Mouse (Mus musculus) liver, embryonic 14.5 days (tissue): Measurements from ENCODE around the gene Tmem164. TPM values are rescaled to one million over a fixed set of nuclear protein-coding genes. Genes with fewer than 3 reads are reported as not detected.

Experiments used
- ATAC-seq: fragments of 200-750 bp; cut with Nextera tagmentation; 2 replicates; pipeline ENCODE4 v1.8.0; 2017; ENCODE audit warnings: moderate number of reproducible peaks, mild to moderate bottlenecking, moderate library complexity; ENCODE audit not compliant: insufficient read depth
- DNase-seq, 3 experiments: peaks; one replicate each; pipeline ENCODE4 v3.0.0-alpha.2; 2012 to 2013; ENCODE audit warnings: low read depth in 3 of 3, low spot score in 3 of 3
- H3K27ac ChIP-seq: fragments of 300-500 bp; sonication (generic); 2 replicates; pipeline ENCODE4 v1.5.1; 2014; ENCODE audit warnings: moderate library complexity, mild to moderate bottlenecking, control low read depth, inconsistent platforms
- H3K27me3 ChIP-seq: fragments of 300-500 bp; sonication (generic); 2 replicates; pipeline ENCODE4 v1.6.1; 2014; ENCODE audit warnings: mild to moderate bottlenecking, low read length, moderate library complexity; ENCODE audit not compliant: control insufficient read depth, insufficient read depth
- H3K36me3 ChIP-seq: fragments of 300-500 bp; sonication (generic); replicated peaks from 2 replicates; pipeline ENCODE4 v1.6.1; 2014; ENCODE audit warnings: low read depth; ENCODE audit not compliant: control insufficient read depth, insufficient read depth
- H3K4me1 ChIP-seq, 2 experiments: fragments of 200-500 bp in 1 of 2; fragments of 300-500 bp in 1 of 2; sonication (generic) in 1 of 2; replicated peaks; 2 replicates each; pipeline ENCODE4 v1.6.1; 2012 to 2014; ENCODE audit warnings: antibody characterized with exemption in 1 of 2, inconsistent platforms in 1 of 2, low read length in 1 of 2; ENCODE audit not compliant: control insufficient read depth in 2 of 2, insufficient read depth in 2 of 2
- H3K4me2 ChIP-seq: fragments of 300-500 bp; sonication (generic); 2 replicates; pipeline ENCODE4 v1.6.1; 2014; ENCODE audit warnings: low read depth, mild to moderate bottlenecking, control low read depth, moderate library complexity
- H3K4me3 ChIP-seq, 2 experiments: fragments of 200-500 bp in 1 of 2; fragments of 300-500 bp in 1 of 2; sonication (generic) in 1 of 2; 2 replicates each; pipeline ENCODE4 v1.5.1; 2012 to 2014; ENCODE audit warnings: low read depth in 2 of 2, low read length in 2 of 2, mild to moderate bottlenecking in 2 of 2, control low read depth in 1 of 2, inconsistent platforms in 1 of 2, moderate library complexity in 1 of 2; ENCODE audit not compliant: insufficient read depth in 1 of 2
- H3K9ac ChIP-seq: fragments of 300-500 bp; sonication (generic); replicated peaks from 2 replicates; pipeline ENCODE4 v1.6.1; 2014; ENCODE audit warnings: mild to moderate bottlenecking, control low read depth, moderate library complexity
- H3K9me3 ChIP-seq: fragments of 300-500 bp; sonication (generic); 2 replicates; pipeline ENCODE4 v1.6.1; 2016; ENCODE audit warnings: low read length, mixed read lengths; ENCODE audit not compliant: control insufficient read depth
- CTCF ChIP-seq: IDR thresholded peaks from 2 replicates; pipeline ENCODE4 v1.5.1; 2016; ENCODE audit warnings: antibody characterized with exemption, low read depth, control low read depth
- EP300 ChIP-seq: IDR thresholded peaks from 2 replicates; pipeline ENCODE4 v1.6.1; 2016; ENCODE audit warnings: antibody characterized with exemption, low read depth
- WGBS: fragments of 180-500 bp; shearing (Covaris S2); extraction: QIAGEN DNeasy Blood & Tissue Kit; methylation state at CpG from one replicate; pipeline ENCODE4 v1.1.7; 2014; ENCODE audit not compliant: insufficient replicate concordance; 5-methylcytosine and 5-hydroxymethylcytosine counted together
- polyA plus RNA-seq, 2 experiments: library from polyadenylated mRNA; depleted of rRNA in 1 of 2; stranded (reverse) in 1 of 2; unstranded in 1 of 2; fragments of >200 nt; fragmentation: Nextera tagmentation in 1 of 2; extraction: Ambion mirVana in 1 of 2; gene quantifications; 2 replicates each; pipeline versions ENCODE4 v1.2.1 to v1.2.3; 2012 to 2014

Gene Tmem164
- polyA plus RNA-seq, 2 experiments = 12.6 to 14.3 TPM

- H3K9me3 ChIP-seq = no peaks in the 10 kb centered on the region
- peak overlapping the region; percentile 76 to 79 for H3K4me3 ChIP-seq
- peak overlapping the region; percentile 78 for H3K9ac ChIP-seq
- peak; percentile 80 for ATAC-seq
- TF ChIP-seq CTCF (no peak), EP300 (no peak)
- H3K4me1 ChIP-seq = peaks cover 10 to 47% of the 10 kb centered on the region in 2 experiments; a peak in 3 of 4 replicates
- 5% methylated on average over 12 of the region's 43 CpGs for WGBS
- no peaks in the 10 kb centered on the region for H3K27me3 ChIP-seq
- H3K4me2 ChIP-seq = peak overlapping the region; percentile 70
- H3K27ac ChIP-seq = peak overlapping the region; percentile 78
- peaks cover 2% of the 10 kb centered on the region; the same call in 1 of the 2 replicates for H3K36me3 ChIP-seq
- DNase-seq = peak; percentile 33 to 45 (median 38)
These were observed 473 bp downstream of the Tmem164 start for GRCm38 (mm10) chrX:142681616-142682141.

GRCm38 (mm10) chrX:142682176-142682820, 1.1 kb downstream of the Tmem164 start:
- no peaks in the 10 kb centered on the region for H3K9me3 ChIP-seq

GRCm38 (mm10) chrX:142682990-142683389, 1.8 kb downstream of the Tmem164 start:
- DNase-seq = no peak
- peak overlapping the region; percentile 70 for H3K4me2 ChIP-seq
- H3K36me3 ChIP-seq = peaks cover 2% of the 10 kb centered on the region; the same call in 1 of the 2 replicates
- H3K9ac ChIP-seq = peak overlapping the region; percentile 78
- peak overlapping the region; percentile 76 to 79 for H3K4me3 ChIP-seq
- TF ChIP-seq CTCF = no peak
- TF ChIP-seq EP300 = no peak
- H3K9me3 ChIP-seq = no peaks in the 10 kb centered on the region
- H3K4me1 ChIP-seq = peaks cover 4 to 35% of the 10 kb centered on the region in 2 experiments; a peak in 3 of 4 replicates
- WGBS = 26% methylated on average over 5 of the region's 5 CpGs
- H3K27ac ChIP-seq = no peak overlapping the region; the same call in 1 of the 2 replicates
- H3K27me3 ChIP-seq = no peaks in the 10 kb centered on the region
- ATAC-seq = no peak

More at GRCm38 (mm10) chrX:142682176-142682820, 1.1 kb downstream of the Tmem164 start:
- Histone ChIP-seq H3K4me2 (peak overlapping the region; percentile 70), H3K4me1 (peaks cover 10 to 42% of the 10 kb centered on the region in 2 experiments; a peak in 3 of 4 replicates), H3K9ac (peak overlapping the region; percentile 78), H3K4me3 (peak overlapping the region; percentile 76 to 79), H3K27ac (peak overlapping the region; percentile 20; the same call in 1 of the 2 replicates), H3K36me3 (peaks cover 2% of the 10 kb centered on the region; the same call in 1 of the 2 replicates), H3K27me3 (no peaks in the 10 kb centered on the region)
- DNase-seq = no peak
- no peak for ATAC-seq
- WGBS = 14% methylated on average over 28 of the region's 28 CpGs
- TF ChIP-seq EP300 (no peak), CTCF (no peak)

GRCm38 (mm10) chrX:142684674-142685073, 3.5 kb downstream of the Tmem164 start:
- TF ChIP-seq CTCF = no peak
- no peak for TF ChIP-seq EP300
- H3K4me1 ChIP-seq = peaks cover 2 to 20% of the 10 kb centered on the region in 2 experiments; a peak in 3 of 4 replicates
- no peak overlapping the region for H3K27ac ChIP-seq
- no peaks in the 10 kb centered on the region for H3K27me3 ChIP-seq
- peaks cover 2% of the 10 kb centered on the region; the same call in 1 of the 2 replicates for H3K36me3 ChIP-seq
- H3K9me3 ChIP-seq = no peaks in the 10 kb centered on the region
- WGBS = 32% methylated on average over 4 of the region's 4 CpGs
- H3K4me3 ChIP-seq = no peak overlapping the region
- ATAC-seq (no peak), DNase-seq (no peak)
- no peak overlapping the region; the same call in 1 of the 2 replicates for H3K9ac ChIP-seq
- peak overlapping the region; percentile 70 for H3K4me2 ChIP-seq

GRCm38 (mm10) chrX:142685676-142686075, 4.5 kb downstream of the Tmem164 start:
- H3K4me1 ChIP-seq = peaks cover 0 to 17% of the 10 kb centered on the region in 2 experiments; a peak in 2 of 4 replicates
- 75% methylated on average over 6 of the region's 6 CpGs for WGBS
- no peak overlapping the region for H3K9ac ChIP-seq
- H3K36me3 ChIP-seq = peaks cover 2% of the 10 kb centered on the region; the same call in 1 of the 2 replicates
- no peak for ATAC-seq
- TF ChIP-seq EP300 (no peak), CTCF (no peak)
- no peaks in the 10 kb centered on the region for H3K9me3 ChIP-seq
- DNase-seq = no peak
- H3K27ac ChIP-seq = no peak overlapping the region
- no peak overlapping the region for H3K4me2 ChIP-seq
- H3K4me3 ChIP-seq = no peak overlapping the region
- H3K27me3 ChIP-seq = no peaks in the 10 kb centered on the region
